Mouse (Mus musculus) heart, postnatal 0 days (tissue): ENCODE results near the gene Abcc4.

Source experiments
- CTCF ChIP-seq: IDR thresholded peaks from 2 replicates; pipeline ENCODE4 v1.5.1; 2016; ENCODE audit warnings: antibody characterized with exemption, control low read depth, low read depth
- EP300 ChIP-seq: IDR thresholded peaks from 2 replicates; pipeline ENCODE4 v1.6.1; 2016; ENCODE audit warnings: antibody characterized with exemption, low read depth

- TF ChIP-seq CTCF (no peak), EP300 (no peak)
Measured at GRCm38 (mm10) chr14:118664661-118665060, 41.4 kb downstream of the Abcc4 start.
